Mouse (Mus musculus): ENCODE measurements around the gene Morc2a. TPM values are rescaled to one million over a fixed set of nuclear protein-coding genes. Genes with fewer than 3 reads are reported as not detected.
"Not testable (repeated sequence)": the region's sequence is repeated elsewhere in the genome, so short reads cannot be mapped to it uniquely, and the experiment has no call there.

Morc2a gene
- polyA plus RNA-seq (2016; fragmentation: Nextera tagmentation; extraction: Ambion mirVana): 46.8 and 46.9 TPM in 2 replicates

DNA sequence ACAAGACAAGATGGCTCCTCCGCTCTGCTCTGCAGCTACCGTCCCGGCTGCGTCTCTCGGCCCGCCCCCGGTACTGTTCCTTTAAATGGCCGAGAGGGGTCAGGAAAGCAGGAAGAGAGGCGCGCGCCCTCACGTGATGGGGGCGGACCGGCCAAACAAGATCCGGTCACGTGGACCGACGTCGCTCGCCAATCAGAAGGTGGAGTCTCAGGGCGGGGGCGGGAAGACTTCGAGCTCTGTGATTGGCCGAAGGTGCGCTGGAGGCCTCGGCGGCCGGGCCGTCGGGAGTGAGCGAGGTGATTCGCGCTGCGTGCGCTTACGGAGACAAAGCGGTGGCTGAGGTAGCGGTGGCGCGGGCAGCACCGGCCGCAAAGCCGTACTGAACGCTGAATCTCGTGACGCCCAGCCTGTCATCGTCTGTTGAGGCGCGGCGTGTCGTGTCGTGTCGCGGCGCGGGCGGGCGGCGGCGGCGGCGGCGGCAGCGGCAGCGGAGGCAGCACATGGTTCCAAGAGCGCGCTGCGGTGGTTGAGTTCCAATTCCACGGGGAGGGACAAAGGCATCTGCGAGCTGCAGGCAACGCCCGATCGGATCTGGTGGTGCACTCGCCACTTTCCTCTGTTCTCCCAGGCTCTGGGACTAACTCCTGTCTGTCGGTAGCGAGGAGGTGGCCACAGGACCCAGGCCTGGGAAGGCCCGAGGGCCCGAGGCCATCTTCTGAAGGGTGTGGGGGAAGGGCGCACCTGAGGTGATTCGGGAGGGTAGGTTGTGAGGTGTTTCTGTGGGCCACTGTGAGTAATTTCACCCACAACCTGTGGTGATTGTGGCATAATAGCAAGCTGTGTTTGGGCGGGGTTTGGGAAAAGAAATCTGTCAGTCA lies at the start of gene Morc2a:
Morc2a (plus strand) TSS at position 228 of the 878 bp plus-strand sequence.
- peaks cover 18% of the 10 kb centered on the region for H3K4me1 ChIP-seq
- peak within 1 kb of the TSS; percentile 97 for H3K27ac ChIP-seq (replicated peaks)
- WGBS: 1% methylated on average over 81 of the region's 81 CpGs
- DNase-seq (ENCODE audit: low spot score): peak; percentile 99
- peaks cover 47% of the 10 kb centered on the region for H3K9me3 ChIP-seq
- H3K27me3 ChIP-seq (replicated peaks; ENCODE audit: low read depth, poor library complexity, severe bottlenecking): no peaks in the 10 kb centered on the region
- peaks cover 79% of the 10 kb centered on the region for H3K36me3 ChIP-seq (replicated peaks)
- peak within 1 kb of the TSS; percentile 90 for H3K4me3 ChIP-seq

DNA sequence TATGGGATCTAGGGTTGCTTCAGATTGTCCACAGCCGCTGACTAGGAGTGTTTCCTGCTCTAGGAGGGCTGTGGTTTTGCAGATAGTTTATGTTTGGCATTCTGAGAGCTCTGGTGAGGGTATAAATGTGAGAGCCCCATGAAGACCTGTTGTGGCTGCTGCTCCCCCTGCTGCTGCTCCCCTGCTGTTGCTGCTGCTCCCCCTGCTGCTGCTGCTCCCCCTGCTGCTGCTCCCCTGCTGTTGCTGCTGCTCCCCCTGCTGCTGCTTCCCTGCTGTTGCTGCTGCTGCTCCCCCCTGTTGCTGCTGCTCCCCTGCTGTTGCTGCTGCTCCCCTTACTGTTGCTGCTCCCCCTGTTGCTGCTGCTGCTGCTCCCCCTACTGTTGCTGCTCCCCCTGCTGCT lies 47.0 kb upstream of the Morc2a start:
- not testable (repeated sequence) for H3K36me3 ChIP-seq (replicated peaks); H3K4me1 ChIP-seq; DNase-seq (ENCODE audit: low spot score); H3K4me3 ChIP-seq; H3K9me3 ChIP-seq; H3K27me3 ChIP-seq (replicated peaks; ENCODE audit: low read depth, poor library complexity, severe bottlenecking); H3K27ac ChIP-seq (replicated peaks)
- WGBS: 87% methylated on average over 1 of the region's 1 CpGs

DNA sequence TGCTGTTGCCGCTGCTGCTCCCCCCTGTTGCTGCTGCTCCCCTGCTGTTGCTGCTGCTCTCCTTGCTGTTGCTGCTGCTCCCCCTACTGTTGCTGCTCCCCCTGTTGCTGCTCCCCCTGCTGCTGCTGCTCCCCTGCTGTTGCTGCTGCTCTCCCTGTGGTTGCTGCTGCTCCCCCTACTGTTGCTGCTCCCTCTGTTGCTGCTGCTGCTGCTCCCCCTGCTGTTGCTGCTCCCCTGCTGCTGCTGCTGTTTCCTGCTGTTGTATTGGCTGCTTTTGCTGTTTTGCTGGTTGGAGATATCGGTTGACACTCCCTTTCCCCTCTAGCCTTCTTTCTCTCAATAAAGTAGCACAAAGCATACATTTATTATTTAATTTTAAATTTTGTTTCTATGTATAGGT lies 46.3 kb upstream of the Morc2a start:
- H3K27me3 ChIP-seq (replicated peaks; ENCODE audit: low read depth, poor library complexity, severe bottlenecking); H3K9me3 ChIP-seq: not testable (repeated sequence)

DNA sequence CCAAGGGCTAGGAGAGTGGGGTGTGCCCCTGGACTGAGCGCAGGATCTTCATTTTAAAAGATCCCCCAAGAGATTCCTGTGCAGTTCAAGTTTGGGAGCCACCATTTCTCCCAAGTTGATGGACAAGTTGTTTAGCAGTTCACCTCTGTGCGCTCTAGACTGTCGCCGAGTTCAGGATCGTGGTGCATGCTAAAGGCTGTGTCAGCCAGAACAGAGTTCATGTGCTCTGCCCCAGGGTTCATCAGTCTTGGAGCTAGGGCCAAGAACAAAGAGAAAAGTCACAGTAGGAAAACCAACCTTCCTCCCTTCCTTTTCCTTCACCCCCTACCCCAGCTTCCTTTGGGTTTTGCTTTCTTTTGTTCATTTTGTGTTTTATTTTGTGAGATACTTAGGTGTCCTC lies 42.5 kb upstream of the Morc2a start:
- Histone ChIP-seq H3K4me1 (no peaks in the 10 kb centered on the region), H3K4me3 (no peak overlapping the region), H3K36me3 (replicated peaks) (no peaks in the 10 kb centered on the region), H3K27me3 (replicated peaks; ENCODE audit: low read depth, poor library complexity, severe bottlenecking) (no peaks in the 10 kb centered on the region), H3K27ac (replicated peaks) (no peak overlapping the region), H3K9me3 (no peaks in the 10 kb centered on the region)
- no peak for DNase-seq (ENCODE audit: low spot score)
- WGBS: 88% methylated on average over 5 of the region's 5 CpGs

More for the DNA sequence above, 46.3 kb upstream of the Morc2a start:
- not testable (repeated sequence) for H3K27ac ChIP-seq (replicated peaks); H3K4me1 ChIP-seq; H3K36me3 ChIP-seq (replicated peaks); H3K4me3 ChIP-seq
- peak; percentile 33 for DNase-seq (ENCODE audit: low spot score)
- 61% methylated on average over 2 of the region's 2 CpGs for WGBS

DNA sequence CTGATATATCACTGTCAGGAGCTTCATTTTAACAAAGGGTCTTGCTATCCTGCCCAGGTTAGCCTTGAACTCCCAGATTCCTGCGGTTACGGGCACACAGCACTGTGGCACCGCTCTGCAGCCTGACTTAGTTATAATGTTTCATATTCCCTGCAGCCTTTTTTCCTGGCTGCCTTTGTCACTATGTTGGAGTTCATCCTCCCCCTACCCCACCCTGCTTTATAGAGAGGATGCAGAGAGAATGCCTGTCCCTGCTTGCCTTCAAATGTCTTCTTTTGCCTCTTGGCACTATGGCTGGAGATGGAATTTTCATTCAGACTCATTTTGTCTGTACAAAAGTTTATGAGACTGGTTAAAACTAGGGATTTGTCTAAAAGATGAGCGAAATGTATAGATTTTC lies 33.4 kb upstream of the Morc2a start:
- Histone ChIP-seq H3K9me3 (no peaks in the 10 kb centered on the region), H3K27ac (replicated peaks) (no peak overlapping the region), H3K4me3 (no peak overlapping the region), H3K27me3 (replicated peaks; ENCODE audit: low read depth, poor library complexity, severe bottlenecking) (no peaks in the 10 kb centered on the region), H3K36me3 (replicated peaks) (no peaks in the 10 kb centered on the region), H3K4me1 (no peaks in the 10 kb centered on the region)
- 89% methylated on average over 4 of the region's 4 CpGs for WGBS
- DNase-seq (ENCODE audit: low spot score): no peak

DNA sequence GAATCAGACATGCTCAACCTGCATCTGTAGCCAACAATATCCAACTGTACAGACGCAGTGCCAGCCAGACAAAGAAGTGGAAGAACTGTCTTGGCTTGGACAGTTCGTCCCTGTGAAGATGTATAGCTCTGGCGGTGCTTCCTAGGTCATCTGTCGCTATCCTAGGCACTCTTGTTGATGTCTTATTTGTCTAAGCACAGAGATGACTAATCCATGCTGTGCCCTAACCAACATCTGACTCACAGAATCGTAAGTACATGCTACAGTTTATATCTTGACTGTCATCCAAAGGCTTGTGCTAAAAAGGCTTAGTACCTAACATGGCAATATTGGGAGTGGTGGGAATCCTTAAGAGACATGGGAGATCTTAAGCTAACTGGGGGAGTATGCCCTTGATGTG lies 26.2 kb upstream of the Morc2a start:
- no peak overlapping the region for H3K4me3 ChIP-seq
- H3K4me1 ChIP-seq: no peaks in the 10 kb centered on the region
- 80% methylated on average over 5 of the region's 5 CpGs for WGBS
- H3K27me3 ChIP-seq (replicated peaks; ENCODE audit: low read depth, poor library complexity, severe bottlenecking): peaks cover 6% of the 10 kb centered on the region; the same call in 1 of the 2 replicates
- no peaks in the 10 kb centered on the region for H3K9me3 ChIP-seq
- no peak overlapping the region for H3K27ac ChIP-seq (replicated peaks)
- H3K36me3 ChIP-seq (replicated peaks): no peaks in the 10 kb centered on the region
- no peak for DNase-seq (ENCODE audit: low spot score)

DNA sequence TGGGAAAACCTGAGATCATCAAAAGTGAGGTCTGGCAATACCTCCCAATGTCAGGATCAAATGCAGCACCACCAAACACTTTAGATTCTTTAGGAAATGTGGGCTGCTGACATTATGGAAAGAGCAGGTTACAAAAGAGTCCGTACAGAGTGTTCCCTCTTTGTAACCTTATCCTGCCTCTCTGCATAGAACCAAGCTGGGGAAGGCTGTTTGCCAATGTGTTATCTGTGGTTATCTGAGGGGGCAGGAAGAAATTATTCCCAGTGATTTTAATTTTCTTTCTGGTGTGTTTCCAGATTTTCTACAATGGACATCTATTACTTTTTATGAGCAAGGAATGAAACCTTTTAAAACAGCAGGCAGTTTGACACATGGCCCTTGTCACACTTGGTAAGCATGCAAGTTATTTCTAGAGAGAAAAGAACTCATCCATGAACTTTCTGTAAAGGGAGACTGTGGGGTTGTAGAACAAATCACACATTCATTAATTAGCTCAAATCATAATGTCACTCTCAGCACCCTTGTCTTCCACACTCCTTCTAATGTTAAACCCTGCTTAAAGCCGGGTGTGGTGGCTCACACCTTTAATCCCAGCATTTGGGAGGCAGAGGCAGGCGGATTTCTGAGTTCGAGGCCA lies 24.5 kb upstream of the Morc2a start:
- no peaks in the 10 kb centered on the region for H3K9me3 ChIP-seq
- H3K4me1 ChIP-seq: peaks cover 9% of the 10 kb centered on the region
- no peak overlapping the region for H3K27ac ChIP-seq (replicated peaks)
- H3K4me3 ChIP-seq: no peak overlapping the region
- no peak for DNase-seq (ENCODE audit: low spot score)
- WGBS: 88% methylated on average over 4 of the region's 4 CpGs
- H3K36me3 ChIP-seq (replicated peaks): no peaks in the 10 kb centered on the region
- peaks cover 23% of the 10 kb centered on the region for H3K27me3 ChIP-seq (replicated peaks; ENCODE audit: low read depth, poor library complexity, severe bottlenecking)

DNA sequence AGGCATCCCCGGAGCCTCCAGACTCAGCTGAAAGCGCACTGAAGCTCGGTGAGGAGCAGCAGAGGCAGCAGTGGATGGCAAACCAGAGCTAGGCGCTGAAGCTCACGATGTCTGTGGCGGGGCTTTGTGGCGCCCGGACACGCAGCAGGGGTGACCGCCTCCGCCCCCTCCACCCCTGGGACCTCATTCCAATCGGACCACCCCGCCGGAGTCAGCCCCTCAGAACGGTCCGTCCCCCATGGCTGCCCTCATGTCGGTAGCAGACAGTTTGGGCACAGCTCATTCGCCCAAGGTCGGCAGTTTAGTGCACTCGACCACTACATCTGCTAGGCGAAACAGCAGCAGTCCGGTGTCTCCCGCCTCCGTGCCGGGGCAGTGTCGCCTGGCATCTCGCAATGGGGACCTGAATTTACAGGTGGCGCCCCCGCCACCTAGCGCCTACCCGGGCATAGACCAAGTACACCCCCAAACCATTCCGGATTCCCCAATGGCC lies 19.9 kb upstream of the Morc2a start:
- Histone ChIP-seq H3K27ac (replicated peaks) (no peak overlapping the region; the same call in 1 of the 2 replicates), H3K9me3 (no peaks in the 10 kb centered on the region), H3K4me3 (peak overlapping the region; percentile 63), H3K36me3 (replicated peaks) (no peaks in the 10 kb centered on the region), H3K27me3 (replicated peaks; ENCODE audit: low read depth, poor library complexity, severe bottlenecking) (peaks cover 37% of the 10 kb centered on the region), H3K4me1 (peaks cover 10% of the 10 kb centered on the region)
- DNase-seq (ENCODE audit: low spot score): peak; percentile 47
- WGBS: 2% methylated on average over 32 of the region's 32 CpGs

DNA sequence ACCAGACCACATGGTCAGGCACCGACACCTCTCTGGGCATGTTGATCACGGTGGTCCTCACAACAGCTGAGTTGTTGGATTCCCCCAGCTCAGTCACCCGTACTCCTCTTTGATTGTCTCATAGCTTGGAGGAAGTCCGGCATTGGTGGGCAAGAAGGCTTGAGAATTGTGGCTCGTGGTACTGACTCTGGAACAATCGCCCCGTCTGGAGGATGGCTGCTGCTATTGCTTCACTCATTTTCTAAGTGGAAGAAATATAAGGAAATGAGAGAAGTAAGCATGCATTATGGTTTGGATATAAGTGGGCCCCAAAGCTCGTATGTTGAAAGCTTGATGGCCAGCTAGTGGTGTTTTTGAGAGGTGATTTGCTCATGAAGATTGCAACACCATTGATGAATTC lies 15.7 kb upstream of the Morc2a start:
- not testable (repeated sequence) for H3K4me3 ChIP-seq; H3K4me1 ChIP-seq; H3K36me3 ChIP-seq (replicated peaks); DNase-seq (ENCODE audit: low spot score); H3K27ac ChIP-seq (replicated peaks)
- Histone ChIP-seq H3K9me3 (peaks cover 16% of the 10 kb centered on the region), H3K27me3 (replicated peaks; ENCODE audit: low read depth, poor library complexity, severe bottlenecking) (peaks cover 26% of the 10 kb centered on the region)
- WGBS: 84% methylated on average over 8 of the region's 8 CpGs

DNA sequence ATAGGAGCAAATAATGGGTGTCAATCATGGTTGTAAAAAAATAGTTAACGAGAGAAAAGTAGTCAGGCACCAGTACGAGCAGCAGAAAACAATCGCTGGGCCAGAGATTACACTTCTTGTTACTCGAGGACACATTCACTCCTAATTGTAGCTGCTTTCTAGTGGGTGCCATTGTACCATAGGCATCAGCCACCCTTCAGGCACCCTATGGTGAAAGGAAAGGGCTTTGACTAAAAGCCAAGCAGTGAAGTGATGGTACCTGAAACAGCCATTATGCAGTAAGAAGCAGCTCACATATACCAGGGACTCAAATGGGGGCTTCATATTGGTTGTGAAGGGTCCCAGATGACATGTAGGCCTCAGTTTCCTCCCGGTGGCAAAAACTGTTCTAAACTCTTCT lies 1.3 kb upstream of the Morc2a start:
- H3K4me1 ChIP-seq: peaks cover 18% of the 10 kb centered on the region
- peaks cover 59% of the 10 kb centered on the region for H3K9me3 ChIP-seq
- 84% methylated on average over 5 of the region's 5 CpGs for WGBS
- H3K4me3 ChIP-seq: peak overlapping the region; percentile 90
- peaks cover 79% of the 10 kb centered on the region for H3K36me3 ChIP-seq (replicated peaks)
- no peak for DNase-seq (ENCODE audit: low spot score)
- 0 out of 2 replicates have a peak overlapping the region, but pooled peaks have one; percentile 97 for H3K27ac ChIP-seq (replicated peaks)
- H3K27me3 ChIP-seq (replicated peaks; ENCODE audit: low read depth, poor library complexity, severe bottlenecking): no peaks in the 10 kb centered on the region

DNA sequence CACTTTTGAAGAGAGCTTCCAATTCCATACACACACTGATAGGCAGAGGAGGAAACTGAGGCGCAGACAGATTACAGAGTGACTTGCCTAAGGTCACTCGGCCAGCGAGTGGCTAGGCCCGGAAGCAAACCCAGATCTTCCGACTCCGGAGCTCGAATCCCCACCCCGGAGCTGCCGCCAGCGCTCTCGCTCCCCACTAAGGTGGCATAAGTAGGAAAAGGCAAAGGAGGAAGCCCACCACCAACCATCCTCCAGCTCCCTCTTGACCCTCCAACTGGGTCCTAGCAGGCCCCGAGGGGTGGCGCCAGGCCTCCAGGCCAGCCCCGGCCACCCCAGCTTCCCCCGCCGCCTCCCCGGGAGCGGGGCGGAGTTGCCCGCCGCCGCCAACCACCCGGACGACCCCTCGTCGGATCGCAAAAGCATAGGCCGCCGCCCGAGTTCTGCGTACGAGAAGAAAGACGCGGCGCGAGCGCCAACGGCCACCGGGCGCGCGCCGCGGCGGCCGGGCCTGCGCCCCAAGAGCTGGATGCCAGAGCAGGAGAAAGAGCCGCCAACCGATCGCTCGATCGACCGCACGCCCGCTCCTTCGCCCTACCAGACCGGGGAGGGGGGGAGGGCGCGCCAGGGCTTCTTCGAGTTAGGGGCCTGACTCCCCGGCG lies 557 bp upstream of the Morc2a start:
- H3K27ac ChIP-seq (replicated peaks): peak overlapping the region; percentile 97
- H3K27me3 ChIP-seq (replicated peaks; ENCODE audit: low read depth, poor library complexity, severe bottlenecking): no peaks in the 10 kb centered on the region
- WGBS: 1% methylated on average over 62 of the region's 62 CpGs
- H3K4me3 ChIP-seq: peak overlapping the region; percentile 90
- H3K9me3 ChIP-seq: peaks cover 53% of the 10 kb centered on the region
- H3K4me1 ChIP-seq: peaks cover 18% of the 10 kb centered on the region
- H3K36me3 ChIP-seq (replicated peaks): peaks cover 79% of the 10 kb centered on the region
- no peak for DNase-seq (ENCODE audit: low spot score)

DNA sequence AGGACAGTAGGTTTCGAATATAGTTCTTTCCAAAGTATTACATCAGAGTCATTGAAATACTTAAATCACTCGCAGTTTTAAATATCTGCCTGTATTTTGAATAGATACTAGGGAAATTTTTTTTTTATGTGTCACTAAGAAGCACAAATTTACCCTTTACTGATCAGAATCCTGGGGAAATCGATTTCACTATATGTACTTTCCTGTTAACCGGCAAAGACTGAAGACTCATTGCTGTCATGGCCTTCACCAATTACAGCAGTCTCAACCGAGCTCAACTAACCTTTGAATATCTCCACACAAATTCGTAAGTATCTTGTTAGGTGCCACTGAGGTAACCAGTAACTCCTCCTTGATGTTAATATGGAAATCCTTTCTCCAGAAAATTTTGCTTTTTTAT lies 1.1 kb downstream of the Morc2a start:
- WGBS: 92% methylated on average over 6 of the region's 6 CpGs
- Histone ChIP-seq H3K4me3 (peak overlapping the region; percentile 90), H3K36me3 (replicated peaks) (peaks cover 79% of the 10 kb centered on the region), H3K27me3 (replicated peaks; ENCODE audit: low read depth, poor library complexity, severe bottlenecking) (no peaks in the 10 kb centered on the region), H3K27ac (replicated peaks) (no peak overlapping the region), H3K9me3 (peaks cover 37% of the 10 kb centered on the region), H3K4me1 (peaks cover 18% of the 10 kb centered on the region)
- DNase-seq (ENCODE audit: low spot score): no peak

Measured in embryonic facial prominence, embryonic 10.5 days (tissue).